Mouse (Mus musculus) E14TG2a.4 (cell line): ENCODE measurements around the gene Npr3.

Experiments used
- CTCF ChIP-seq: conservative IDR thresholded peaks from 2 replicates; pipeline ENCODE4 v1.5.1; 2014; ENCODE audit warnings: low read length
- NANOG ChIP-seq: IDR thresholded peaks from 2 replicates; pipeline ENCODE4 v1.6.1; 2014; ENCODE audit warnings: borderline replicate concordance, low read length, mixed read lengths
- POU5F1 ChIP-seq: IDR thresholded peaks from 2 replicates; pipeline ENCODE4 v1.6.1; 2014; ENCODE audit warnings: low read length, borderline replicate concordance

DNA sequence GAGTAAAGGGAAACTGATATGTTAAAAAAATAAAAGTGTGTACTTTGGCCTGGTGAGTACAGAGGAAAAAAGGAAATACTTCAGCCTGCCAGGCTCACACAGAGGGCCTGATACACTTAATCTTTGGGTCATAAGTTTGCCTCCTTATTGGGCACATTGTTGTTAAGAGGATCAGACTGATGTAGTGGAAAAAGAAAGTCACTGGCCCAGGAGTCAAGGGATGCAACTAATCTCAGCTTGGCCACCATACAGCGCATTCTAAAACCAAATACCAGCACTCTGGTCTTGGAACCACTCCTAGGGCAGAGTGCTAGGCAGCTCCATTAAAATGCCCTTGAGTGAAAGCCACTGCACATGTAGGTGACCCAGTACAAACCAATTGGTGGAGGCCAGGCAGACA is 28.8 kb downstream of the Npr3 start:
- TF ChIP-seq CTCF: no peak
- no peak for TF ChIP-seq NANOG
- TF ChIP-seq POU5F1: no peak
